Mouse (Mus musculus) MEL (cell line): ENCODE results near the gene Dnaja3. TPM values are rescaled to one million over a fixed set of nuclear protein-coding genes. Genes with fewer than 3 reads are reported as not detected.

Source experiments
- DNase-seq: peaks from one replicate; pipeline ENCODE4 v3.0.0; 2011; ENCODE audit warnings: low read depth, low spot score
- H3K27ac ChIP-seq: 2 replicates; pipeline ENCODE4 v1.5.1; 2012; ENCODE audit warnings: low read depth, mild to moderate bottlenecking, control low read depth, low read length, moderate library complexity; ENCODE audit not compliant: control insufficient read depth
- H3K27me3 ChIP-seq, 2 experiments: fragments of 150-350 bp in 1 of 2; sonication (generic) in 1 of 2; 2 replicates each; pipeline ENCODE4 v1.6.1; 2012; ENCODE audit warnings: low read length in 2 of 2, mild to moderate bottlenecking in 2 of 2, improper control_type of control experiment in 1 of 2, moderate library complexity in 1 of 2; ENCODE audit not compliant: insufficient read depth in 2 of 2, control insufficient read depth in 1 of 2
- H3K36me3 ChIP-seq, 2 experiments: 2 replicates each; pipeline ENCODE4 v1.6.1; 2012 to 2014; ENCODE audit warnings: low read length in 2 of 2, improper control_type of control experiment in 1 of 2, inconsistent platforms in 1 of 2, mild to moderate bottlenecking in 1 of 2; ENCODE audit not compliant: insufficient read depth in 2 of 2, control insufficient read depth in 1 of 2
- H3K4me1 ChIP-seq, 2 experiments: fragments of 150-350 bp in 1 of 2; sonication (generic) in 1 of 2; 2 replicates each; pipeline ENCODE4 v1.6.1; 2012; ENCODE audit warnings: low read length in 2 of 2, improper control_type of control experiment in 1 of 2, mild to moderate bottlenecking in 1 of 2; ENCODE audit not compliant: insufficient read depth in 2 of 2, control insufficient read depth in 1 of 2
- H3K4me3 ChIP-seq, 2 experiments: fragments of 150-350 bp in 1 of 2; sonication (generic) in 1 of 2; 2 replicates each; pipeline ENCODE4 v1.5.1; 2012; ENCODE audit warnings: low read depth in 2 of 2, low read length in 2 of 2, mild to moderate bottlenecking in 2 of 2, moderate library complexity in 2 of 2, control low read depth in 1 of 2, improper control_type of control experiment in 1 of 2; ENCODE audit not compliant: control insufficient read depth in 1 of 2, insufficient read depth in 1 of 2
- H3K79me2 ChIP-seq: 2 replicates; pipeline ENCODE4 v1.6.1; 2012; ENCODE audit warnings: mild to moderate bottlenecking, low read length, moderate library complexity; ENCODE audit not compliant: control insufficient read depth, poor library complexity, insufficient read depth
- H3K9ac ChIP-seq: 2 replicates; pipeline ENCODE4 v1.6.1; 2012; ENCODE audit warnings: low read depth, mild to moderate bottlenecking, control low read depth, low read length, moderate library complexity; ENCODE audit not compliant: control insufficient read depth, poor library complexity, severe bottlenecking
- H3K9me3 ChIP-seq: fragments of 150-350 bp; sonication (generic); replicated peaks from 2 replicates; pipeline ENCODE4 v1.6.1; 2012; ENCODE audit warnings: mild to moderate bottlenecking, low read length, improper control_type of control experiment, moderate library complexity; ENCODE audit not compliant: insufficient read depth
- BHLHE40 ChIP-seq: IDR thresholded peaks from 2 replicates; pipeline ENCODE4 v1.6.1; 2012; ENCODE audit warnings: low read depth, mild to moderate bottlenecking, inconsistent platforms, low read length, improper control_type of control experiment, borderline replicate concordance
- CHD2 ChIP-seq: IDR thresholded peaks from 2 replicates; pipeline ENCODE4 v1.6.1; 2011; ENCODE audit warnings: low read length, improper control_type of control experiment
- ELF1 ChIP-seq: IDR thresholded peaks from 2 replicates; pipeline ENCODE4 v1.6.1; 2014; ENCODE audit warnings: low read depth, mild to moderate bottlenecking, inconsistent platforms, low read length, improper control_type of control experiment, moderate library complexity
- EP300 ChIP-seq, 2 experiments: IDR thresholded peaks; 2 replicates each; pipeline ENCODE4 v1.6.1; 2011; ENCODE audit warnings: improper control_type of control experiment in 2 of 2, low read length in 2 of 2, low read depth in 1 of 2, mild to moderate bottlenecking in 1 of 2
- ETS1 ChIP-seq: IDR thresholded peaks from 2 replicates; pipeline ENCODE4 v1.6.1; 2012; ENCODE audit warnings: low read depth, mild to moderate bottlenecking, inconsistent platforms, low read length, improper control_type of control experiment, moderate library complexity
- GATA1 ChIP-seq: IDR thresholded peaks from 2 replicates; pipeline ENCODE4 v1.6.1; 2011; ENCODE audit warnings: low read depth, low read length, improper control_type of control experiment
- HCFC1 ChIP-seq: IDR thresholded peaks from 2 replicates; pipeline ENCODE4 v1.6.1; 2012; ENCODE audit warnings: low read depth, mild to moderate bottlenecking, inconsistent platforms, low read length, improper control_type of control experiment, moderate library complexity
- KAT2A ChIP-seq: conservative IDR thresholded peaks from 2 replicates; pipeline ENCODE4 v1.6.1; 2012; ENCODE audit warnings: low read depth, low read length, improper control_type of control experiment, inconsistent platforms
- MAFK ChIP-seq: IDR thresholded peaks from 2 replicates; pipeline ENCODE4 v1.6.1; 2011; ENCODE audit warnings: low read depth, mild to moderate bottlenecking, low read length, improper control_type of control experiment, borderline replicate concordance
- MAX ChIP-seq: IDR thresholded peaks from 2 replicates; pipeline ENCODE4 v1.6.1; 2011; ENCODE audit warnings: low read length, improper control_type of control experiment
- MXI1 ChIP-seq: IDR thresholded peaks from 2 replicates; pipeline ENCODE4 v1.6.1; 2011; ENCODE audit warnings: mild to moderate bottlenecking, low read depth, low read length, improper control_type of control experiment
- MYB ChIP-seq: IDR thresholded peaks from 2 replicates; pipeline ENCODE4 v1.6.1; 2011; ENCODE audit warnings: mild to moderate bottlenecking, low read depth, low read length, improper control_type of control experiment
- MYC ChIP-seq: IDR thresholded peaks from 2 replicates; pipeline ENCODE4 v1.6.1; 2011; ENCODE audit warnings: low read depth, mild to moderate bottlenecking, low read length, improper control_type of control experiment, moderate library complexity
- POLR2AphosphoS5 ChIP-seq: IDR thresholded peaks from 2 replicates; pipeline ENCODE4 v1.6.1; 2012; ENCODE audit warnings: low read depth, borderline replicate concordance, mild to moderate bottlenecking, inconsistent platforms, low read length, moderate library complexity, mixed read lengths
- RCOR1 ChIP-seq: IDR thresholded peaks from 2 replicates; pipeline ENCODE4 v1.6.1; 2012; ENCODE audit warnings: low read depth, mild to moderate bottlenecking, inconsistent platforms, low read length, improper control_type of control experiment
- SIN3A ChIP-seq: IDR thresholded peaks from 2 replicates; pipeline ENCODE4 v1.6.1; 2012; ENCODE audit warnings: low read length, improper control_type of control experiment, inconsistent platforms
- TBP ChIP-seq: IDR thresholded peaks from 2 replicates; pipeline ENCODE4 v1.8.0; 2011; ENCODE audit warnings: low read depth, low read length, improper control_type of control experiment
- TCF12 ChIP-seq: IDR thresholded peaks from 2 replicates; pipeline ENCODE4 v1.6.1; 2014; ENCODE audit warnings: low read depth, mild to moderate bottlenecking, inconsistent platforms, low read length, improper control_type of control experiment, moderate library complexity
- ZC3H11A ChIP-seq: IDR thresholded peaks from 2 replicates; pipeline ENCODE4 v1.6.1; 2012; ENCODE audit warnings: low read depth, mild to moderate bottlenecking, inconsistent platforms, low read length, improper control_type of control experiment
- ZKSCAN1 ChIP-seq: IDR thresholded peaks from 2 replicates; pipeline ENCODE4 v1.6.1; 2012; ENCODE audit warnings: low read depth, mild to moderate bottlenecking, inconsistent platforms, low read length, improper control_type of control experiment, moderate library complexity
- ZMIZ1 ChIP-seq: IDR thresholded peaks from 2 replicates; pipeline ENCODE4 v1.6.1; 2012; ENCODE audit warnings: low read depth, mild to moderate bottlenecking, inconsistent platforms, low read length, improper control_type of control experiment, moderate library complexity
- ZNF384 ChIP-seq: IDR thresholded peaks from 2 replicates; pipeline ENCODE4 v1.6.1; 2012; ENCODE audit warnings: low read depth, mild to moderate bottlenecking, inconsistent platforms, low read length, improper control_type of control experiment
- polyA plus RNA-seq, 2 experiments: library from polyadenylated mRNA; stranded (reverse) in 1 of 2; unstranded in 1 of 2; fragments of >175 nt in 1 of 2; fragments of >200 nt in 1 of 2; gene quantifications; 2 replicates each; pipeline versions ENCODE4 v1.2.1 to v1.2.4; 2012; ENCODE audit warnings: low replicate concordance in 2 of 2, low read depth in 1 of 2; ENCODE audit not compliant: insufficient read length in 2 of 2, insufficient read depth in 1 of 2, missing spikeins in 1 of 2
- total RNA-seq: library from RNA; depleted of rRNA; stranded (reverse); fragments of 300-350 nt; gene quantifications from 2 replicates; pipeline ENCODE4 v1.2.3, GENCODE M21; 2012

The Dnaja3 gene
- total and polyA plus RNA-seq, 3 experiments, result 91.8 to 94.3 TPM; not detected in 1

DNA sequence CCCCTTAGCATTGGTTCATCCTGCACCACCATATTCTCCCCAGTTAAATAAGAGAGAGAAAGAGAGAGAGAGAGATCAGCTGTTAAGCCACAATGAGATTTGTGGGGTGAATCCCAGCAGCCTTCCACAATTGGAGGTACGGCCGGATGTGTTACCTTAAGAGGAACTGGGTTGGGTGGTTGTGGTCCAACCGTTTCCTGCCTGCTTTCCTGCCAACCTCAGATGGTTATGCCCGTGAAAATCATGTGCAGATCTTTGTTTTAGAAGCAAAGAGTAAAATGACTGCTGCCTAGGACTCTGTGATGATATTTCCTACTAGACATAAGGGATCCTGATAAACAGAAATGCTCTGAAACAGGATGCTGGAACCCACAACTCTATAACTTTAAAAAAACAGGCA, 34.3 kb downstream of the Dnaja3 start:
- DNase-seq, result peak; percentile 72
- Histone ChIP-seq H3K27me3 (no peaks in the 10 kb centered on the region), H3K9ac (no peak overlapping the region), H3K9me3 (no peaks in the 10 kb centered on the region), H3K36me3 (peaks cover 12 to 32% of the 10 kb centered on the region in 2 experiments), H3K4me1 (peaks cover 10 to 25% of the 10 kb centered on the region in 2 experiments), H3K27ac (peak overlapping the region; percentile 20; the same call in 1 of the 2 replicates), H3K79me2 (peaks cover 13% of the 10 kb centered on the region), H3K4me3 (no peak overlapping the region)
- TF ChIP-seq KAT2A (no peak), ZNF384 (no peak), BHLHE40 (peak; percentile 72), ZKSCAN1 (no peak), ETS1 (peak; percentile 87), SIN3A (peak; percentile 45), TCF12 (peak; percentile 45), GATA1 (no peak), RCOR1 (peak; percentile 98), MYC (peak; percentile 56; the same call in 1 of the 2 replicates), HCFC1 (0 out of 2 replicates have a peak, but pooled peaks have one; percentile 27), ZC3H11A (no peak), EP300 (IDR thresholded peaks at IDR 0.05; ENCODE audit: low read depth in 1 of 2, low read length in 2 of 2) (peak; percentile 73 to 90), MYB (peak; percentile 80), MAFK (0 out of 2 replicates have a peak, but pooled peaks have one; percentile 4), MXI1 (peak; percentile 52; the same call in 1 of the 2 replicates), CHD2 (no peak), MAX (no peak)
- TF ChIP-seq, all 39 proteins: peak for 11

DNA sequence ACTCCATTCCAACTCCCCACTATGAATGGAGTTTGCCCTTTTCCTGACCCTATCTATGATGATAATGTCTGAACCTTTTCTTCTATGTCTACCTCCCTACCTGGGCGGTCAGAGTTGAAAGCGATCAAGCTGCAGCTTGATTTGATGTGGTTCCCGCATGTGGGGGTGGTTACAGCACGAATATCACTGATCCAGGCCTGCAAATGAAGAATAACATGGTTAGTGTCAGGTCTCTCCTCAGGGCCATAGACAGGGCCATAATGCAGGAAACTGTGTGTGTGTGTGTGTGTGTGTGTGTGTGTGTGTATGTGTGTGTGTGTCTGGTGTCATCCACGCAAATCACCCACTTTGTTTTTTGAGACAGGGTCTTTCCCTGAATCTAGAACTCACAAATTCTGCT, 37.0 kb downstream of the Dnaja3 start:
- H3K79me2 ChIP-seq, result peaks cover 17% of the 10 kb centered on the region
- H3K9me3 ChIP-seq, result no peaks in the 10 kb centered on the region
- H3K36me3 ChIP-seq, result peaks cover 12 to 36% of the 10 kb centered on the region in 2 experiments
- H3K4me3 ChIP-seq, result no peak overlapping the region
- H3K27ac ChIP-seq, result no peak overlapping the region
- TF ChIP-seq ELF1, result no peak
- no peak for TF ChIP-seq TBP
- TF ChIP-seq POLR2AphosphoS5, result no peak
- no peak for TF ChIP-seq ZNF384
- TF ChIP-seq MAX, result no peak
- TF ChIP-seq ZMIZ1, result no peak
- DNase-seq, result no peak
- H3K9ac ChIP-seq, result no peak overlapping the region
- H3K4me1 ChIP-seq, result peaks cover 10 to 25% of the 10 kb centered on the region in 2 experiments
- H3K27me3 ChIP-seq, result no peaks in the 10 kb centered on the region
